Mouse (Mus musculus) CD8-positive naive resting alpha-beta T cell, adult 2 months (primary cell): ENCODE data around the gene Gpc3.

Source experiments
- DNase-seq, 2 experiments: peaks; one replicate each; pipeline ENCODE4 v3.0.0; 2022; ENCODE audit warnings: low read depth in 2 of 2, low spot score in 2 of 2

Gpc3 gene

DNA sequence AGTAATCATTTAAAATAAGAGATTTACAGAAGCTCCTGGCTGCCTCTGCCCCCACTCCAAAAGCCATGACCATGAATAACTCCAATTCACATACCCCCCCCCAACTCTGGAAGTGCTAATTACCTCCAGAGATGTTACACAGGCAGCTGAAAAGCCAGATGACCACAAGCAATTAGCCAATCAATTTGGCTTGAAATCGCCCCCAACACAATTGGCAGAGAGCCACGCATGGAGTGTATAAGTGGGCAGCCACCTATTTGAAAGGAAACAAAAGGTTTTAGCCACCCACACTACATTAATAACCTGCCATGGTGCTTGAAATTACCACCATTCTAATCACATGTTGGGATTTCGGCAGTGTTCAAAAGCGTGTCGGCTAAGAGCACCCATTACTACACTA, 55.2 kb downstream of the Gpc3 start:
- DNase-seq = no peak

DNA sequence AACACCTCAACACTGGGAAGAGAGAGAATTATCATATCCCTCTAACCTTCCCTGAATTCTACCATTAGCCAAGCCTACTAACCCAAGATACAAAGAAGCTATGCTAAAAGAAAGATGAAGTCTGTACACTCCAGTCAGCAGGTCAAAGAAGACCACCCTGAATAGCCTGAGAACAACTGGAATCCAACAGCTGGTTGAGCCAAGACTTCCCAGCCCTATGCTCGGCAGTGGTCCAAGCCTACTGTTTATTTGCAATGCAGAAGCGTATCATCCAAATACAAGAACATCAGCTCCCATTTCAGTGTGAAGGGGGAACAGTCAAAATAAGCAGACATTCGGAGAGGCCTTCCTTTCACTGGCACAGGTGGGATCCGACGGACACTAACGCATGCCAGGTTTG, 56.3 kb downstream of the Gpc3 start:
- no peak for DNase-seq

DNA sequence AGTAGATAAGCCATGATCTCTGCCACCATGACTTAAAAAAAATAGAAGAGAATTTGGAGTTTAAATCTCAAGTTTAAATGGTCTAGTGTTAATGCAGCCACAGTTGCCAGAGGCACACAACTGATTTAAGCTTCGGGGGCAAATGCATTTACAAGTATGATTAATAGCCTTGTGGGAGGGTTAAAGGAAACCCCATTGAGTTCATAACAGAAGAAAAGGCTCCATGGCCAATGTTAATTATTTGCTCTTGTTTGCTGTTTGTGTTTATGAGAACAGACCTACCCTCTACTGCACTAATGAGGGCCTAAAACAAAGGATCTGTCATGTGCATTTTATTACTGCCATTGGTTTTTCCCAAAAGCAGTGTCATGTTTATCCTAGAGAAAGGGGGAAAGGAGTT, 62.5 kb downstream of the Gpc3 start:
- no peak for DNase-seq

DNA sequence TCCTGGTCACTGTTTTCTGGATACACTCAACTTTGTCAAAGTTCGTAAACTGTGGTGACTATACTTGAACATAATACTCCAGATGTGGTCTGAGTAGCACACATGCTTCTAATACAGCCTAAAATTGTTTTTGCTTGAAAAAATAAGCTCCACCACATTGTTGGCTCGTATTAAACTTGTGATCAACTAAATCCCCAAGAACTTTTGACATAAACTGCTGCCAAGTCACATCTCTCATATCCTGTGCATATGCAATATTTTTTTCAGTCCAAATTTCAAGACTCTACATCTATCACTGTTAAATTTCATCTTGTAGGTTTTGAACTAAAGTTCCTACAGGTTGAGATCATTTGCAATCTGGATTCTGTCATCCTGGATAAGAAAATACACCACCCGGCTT, 69.1 kb downstream of the Gpc3 start:
- DNase-seq = no peak

DNA sequence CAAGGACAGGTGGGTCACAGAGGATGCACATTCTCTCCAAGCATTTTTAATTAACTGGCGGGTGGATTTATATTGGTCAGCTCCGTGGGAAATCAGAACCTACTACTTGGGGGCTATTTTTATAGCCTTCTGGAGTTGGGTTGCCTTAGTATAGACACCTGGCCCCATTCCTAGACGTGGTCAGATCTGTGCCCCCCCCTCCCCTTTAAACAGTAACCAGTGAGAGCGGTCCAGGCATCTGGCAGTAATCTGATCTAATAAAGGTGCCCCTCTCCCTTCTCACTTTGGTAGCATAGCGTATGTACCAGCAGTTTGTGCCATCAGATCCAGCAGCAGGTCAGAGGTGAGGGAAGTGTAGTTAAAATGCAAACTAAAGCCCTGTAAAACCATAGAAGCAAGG, 76.5 kb downstream of the Gpc3 start:
- no peak for DNase-seq

DNA sequence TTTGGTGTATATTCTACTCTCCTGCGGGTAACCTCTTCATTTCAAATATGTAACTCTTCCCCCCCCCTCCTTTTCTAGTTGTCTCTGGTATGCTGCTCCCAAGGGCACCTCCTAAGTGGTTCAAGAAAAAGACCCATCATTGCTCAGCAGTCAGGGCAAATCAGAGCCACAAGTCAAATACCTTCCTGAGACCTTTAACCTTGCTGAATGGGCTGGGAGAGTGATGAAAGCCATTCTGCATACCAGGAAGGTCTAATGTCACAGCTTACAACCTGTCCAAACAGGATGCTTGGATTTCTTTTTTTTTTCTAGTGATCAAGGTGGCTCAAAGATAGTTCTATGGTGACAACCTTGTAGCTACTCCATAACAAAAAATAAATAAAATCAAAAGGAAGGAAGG, 80.0 kb downstream of the Gpc3 start:
- DNase-seq = no peak

DNA sequence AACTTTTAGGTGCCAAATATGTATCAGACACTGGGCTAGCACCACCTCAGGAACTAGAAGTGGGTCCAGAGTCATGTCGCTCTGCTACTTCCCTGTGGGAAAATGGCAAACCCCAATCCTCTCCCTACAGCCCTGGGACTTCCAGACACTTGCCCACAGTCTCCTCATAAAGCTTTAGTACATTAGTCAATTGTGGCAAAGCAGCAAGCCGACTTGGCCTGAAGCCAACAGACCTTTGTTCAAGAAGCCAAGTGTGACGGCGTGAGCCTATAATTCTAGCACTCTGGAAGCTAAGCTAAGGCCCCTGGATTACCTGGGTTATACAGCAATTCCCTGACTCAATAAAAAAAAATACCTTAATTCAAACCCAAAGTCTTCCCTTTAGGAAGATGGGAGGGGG, 80.7 kb downstream of the Gpc3 start:
- DNase-seq = no peak

DNA sequence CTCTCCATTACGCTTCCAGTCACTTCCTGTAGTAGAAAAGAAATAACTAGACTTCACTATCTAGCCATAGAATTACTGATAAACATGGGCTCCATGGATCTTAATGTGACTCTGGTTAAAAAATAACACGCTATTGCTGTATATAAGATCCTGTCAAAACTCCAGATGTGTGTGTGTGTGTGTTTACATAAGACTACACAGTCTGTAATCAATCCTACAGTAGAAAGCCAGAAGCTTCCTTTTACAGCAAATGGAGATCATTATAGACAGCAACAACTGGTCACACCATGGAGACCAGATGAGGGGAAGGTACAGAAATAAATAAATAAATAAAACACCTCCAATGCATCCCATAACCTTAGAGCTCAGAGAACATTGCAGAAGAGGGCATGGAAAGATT, 81.6 kb downstream of the Gpc3 start:
- no peak for DNase-seq

DNA sequence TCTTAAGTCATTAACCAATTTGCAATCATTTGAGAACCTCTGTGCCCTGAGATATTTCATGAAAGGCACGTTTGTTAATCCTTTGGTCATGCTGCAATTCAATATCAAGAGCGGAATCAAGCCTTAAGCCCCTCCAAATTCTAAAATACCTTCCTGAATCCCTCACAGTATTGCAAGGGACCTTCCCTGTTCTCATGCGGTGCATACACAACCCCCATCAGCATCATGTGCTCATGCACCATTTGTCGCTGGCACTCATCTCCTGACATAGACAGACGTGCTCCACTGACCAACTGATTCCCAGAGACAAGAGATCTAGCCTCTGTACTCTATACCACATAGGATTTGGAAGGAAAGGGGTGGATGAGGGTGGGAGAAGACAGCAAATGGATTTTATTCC, 87.7 kb downstream of the Gpc3 start:
- no peak for DNase-seq

DNA sequence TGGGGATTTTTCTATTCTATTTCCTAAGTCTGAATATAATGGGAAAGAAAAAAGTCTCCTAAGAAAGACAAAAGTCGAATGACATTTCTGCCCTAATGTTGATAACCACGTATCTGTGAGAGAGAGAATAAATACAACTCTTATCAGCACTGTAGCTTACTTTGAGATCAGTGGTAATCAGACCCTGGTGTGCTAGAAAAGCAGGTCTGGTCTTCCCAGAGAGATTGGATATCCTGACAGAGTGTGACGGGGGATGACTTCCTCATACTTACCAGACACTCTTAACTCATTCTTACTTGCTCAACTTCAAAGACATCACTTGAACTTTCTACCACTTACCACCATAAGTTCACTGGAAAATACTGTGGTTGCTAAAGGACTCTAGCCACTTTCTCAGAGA, 88.6 kb downstream of the Gpc3 start:
- no peak for DNase-seq

DNA sequence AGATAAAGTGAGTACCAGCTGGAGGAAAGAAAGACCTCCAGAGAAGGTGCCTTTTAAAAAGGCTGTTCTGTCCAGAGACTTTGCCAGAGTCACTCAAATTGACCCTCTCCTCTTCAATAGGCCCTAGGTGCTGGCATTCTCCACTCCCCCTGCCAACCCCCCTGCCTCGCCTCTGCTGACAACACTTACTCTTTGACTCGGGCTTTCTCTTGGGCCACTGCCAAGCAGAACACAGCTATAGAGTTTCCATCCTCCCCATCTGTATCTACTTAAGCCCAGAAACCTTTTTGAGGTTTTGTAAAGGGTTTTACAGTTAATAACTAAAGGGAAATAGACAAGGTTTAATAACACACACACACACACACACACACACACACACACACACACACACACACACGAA, 99.2 kb downstream of the Gpc3 start:
- DNase-seq = no peak

DNA sequence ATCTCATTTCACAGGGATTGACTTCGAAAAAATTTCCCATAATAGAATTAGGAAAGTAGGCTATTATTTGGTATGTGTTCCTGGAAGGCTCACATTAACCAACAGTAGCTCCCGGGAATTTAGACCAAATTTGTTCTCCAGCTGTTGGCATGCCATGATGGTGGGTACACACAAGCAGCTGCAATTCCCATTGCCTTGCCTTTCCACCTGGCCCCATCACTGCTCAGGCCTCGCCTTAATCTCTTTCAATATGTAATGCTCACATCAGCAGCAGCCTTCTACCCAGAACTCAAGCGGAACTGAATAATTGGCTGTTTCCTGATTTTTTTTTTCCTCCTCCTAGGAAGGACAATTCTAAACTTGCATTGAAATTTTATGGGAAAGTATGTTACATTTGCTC, 102.6 kb downstream of the Gpc3 start:
- DNase-seq = no peak

DNA sequence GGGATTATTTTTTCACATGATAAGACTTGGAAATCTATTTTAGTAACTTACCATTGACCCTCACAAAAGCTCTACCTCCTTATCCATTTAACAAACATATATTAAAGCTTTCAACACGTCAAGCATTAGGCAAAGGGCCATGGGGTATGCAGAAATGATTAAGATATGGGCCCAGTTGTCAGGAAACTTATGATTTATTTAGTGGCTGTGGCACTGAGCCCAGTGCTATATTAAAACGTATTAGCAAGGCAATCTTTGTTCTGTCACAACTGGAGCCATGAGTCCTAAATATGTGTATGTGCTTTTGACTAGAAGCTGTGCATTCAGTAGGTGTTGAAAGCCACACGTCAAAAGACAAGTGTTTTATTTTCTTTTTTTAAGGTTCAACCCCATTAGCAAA, 109.9 kb downstream of the Gpc3 start:
- no peak for DNase-seq

DNA sequence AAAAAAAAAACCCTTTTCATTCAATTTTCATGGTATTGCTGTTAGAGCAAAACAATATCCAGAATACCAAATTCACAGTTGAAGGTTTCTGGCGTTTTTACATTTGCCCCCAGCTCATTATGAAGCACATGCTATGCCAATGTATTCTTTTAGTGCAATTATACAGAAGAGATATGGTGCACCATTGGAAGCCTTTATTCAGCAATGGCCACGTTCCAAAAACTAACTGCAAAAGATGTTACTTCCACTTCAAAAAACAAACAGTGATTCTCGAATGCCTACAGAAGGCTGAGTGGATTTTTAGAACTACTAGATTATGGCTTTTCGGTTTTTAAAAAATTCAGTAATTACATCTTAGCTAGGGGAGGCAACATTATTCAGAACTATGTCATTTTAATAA, 124.3 kb downstream of the Gpc3 start:
- DNase-seq = no peak

DNA sequence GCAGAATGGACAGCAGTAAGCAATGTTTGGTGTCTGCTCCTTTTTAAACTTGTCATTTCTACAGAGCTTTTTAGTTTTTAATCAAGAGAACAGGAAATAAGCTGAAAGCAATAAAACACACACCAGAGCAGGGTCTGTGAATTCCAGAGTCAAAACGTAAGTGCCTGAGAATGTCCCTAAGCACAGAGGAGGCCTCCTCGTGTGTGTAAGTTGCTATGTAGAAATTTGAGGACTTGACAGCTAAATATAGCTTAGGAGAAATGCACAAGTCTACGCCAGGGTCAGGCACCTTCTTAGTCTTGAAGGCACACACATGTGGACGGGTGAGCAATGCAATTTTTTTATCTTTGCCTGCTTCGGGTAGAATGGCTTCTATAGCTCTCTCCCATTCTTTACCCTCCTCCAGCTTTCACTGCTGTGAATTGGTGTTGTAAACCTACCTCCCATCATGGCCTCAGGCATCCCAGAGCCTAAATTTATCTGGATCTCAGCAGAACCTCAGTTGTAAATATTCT, 158.6 kb downstream of the Gpc3 start:
- DNase-seq = no peak

DNA sequence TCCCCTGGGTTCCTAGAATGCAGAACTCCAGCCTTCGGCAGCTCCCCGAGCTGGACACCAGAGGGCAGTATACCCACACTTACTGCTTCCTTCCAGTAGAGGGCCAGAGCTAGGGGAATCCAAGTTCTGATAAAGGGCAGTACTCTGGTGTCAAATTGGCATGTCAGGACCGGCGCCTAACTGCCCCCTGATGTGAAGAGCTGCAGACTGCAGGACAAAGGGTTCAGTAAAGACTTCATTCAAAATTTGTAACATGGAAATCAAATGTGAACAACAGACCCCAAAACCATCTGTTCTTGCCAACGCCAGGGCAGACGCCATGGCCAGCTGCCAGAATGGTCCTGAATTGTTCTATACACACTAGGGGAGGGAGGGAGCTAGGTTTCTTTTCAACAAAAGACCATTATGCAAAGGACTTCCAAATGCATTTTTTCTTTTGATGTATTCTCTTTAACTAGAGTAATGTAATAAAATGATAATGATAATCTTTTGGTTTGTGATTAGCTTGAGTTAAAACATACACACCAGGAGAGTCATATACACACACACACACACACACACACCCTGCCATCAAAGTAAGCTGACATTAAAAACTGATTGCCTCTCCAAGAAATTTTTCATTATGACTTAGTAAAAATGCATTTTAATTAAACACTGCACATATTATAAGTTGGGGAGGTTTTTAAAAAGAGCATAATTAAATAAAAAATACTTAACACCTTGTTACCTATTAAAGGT, 160.1 kb downstream of the Gpc3 start:
- peak; percentile 10 to 48 for DNase-seq

DNA sequence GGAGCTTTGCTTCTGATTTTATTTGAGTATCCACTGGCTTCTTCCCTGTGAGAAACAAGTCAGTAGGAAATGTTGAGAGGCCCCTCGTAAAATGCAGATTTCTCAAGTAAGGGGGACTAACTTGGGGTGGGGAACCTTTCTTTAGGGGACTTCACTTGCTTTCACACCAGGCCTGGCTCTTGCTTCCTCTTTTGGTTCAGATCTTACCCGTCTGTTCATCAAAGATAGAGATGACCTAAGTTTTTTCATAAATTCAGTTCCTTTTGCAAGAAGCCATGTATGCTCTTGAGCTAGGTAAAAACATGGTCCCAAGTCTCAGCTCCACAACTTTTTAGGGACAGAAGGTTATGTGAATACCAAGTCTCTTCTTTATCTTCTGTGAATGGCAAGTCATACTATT, 164.6 kb downstream of the Gpc3 start:
- DNase-seq = no peak

DNA sequence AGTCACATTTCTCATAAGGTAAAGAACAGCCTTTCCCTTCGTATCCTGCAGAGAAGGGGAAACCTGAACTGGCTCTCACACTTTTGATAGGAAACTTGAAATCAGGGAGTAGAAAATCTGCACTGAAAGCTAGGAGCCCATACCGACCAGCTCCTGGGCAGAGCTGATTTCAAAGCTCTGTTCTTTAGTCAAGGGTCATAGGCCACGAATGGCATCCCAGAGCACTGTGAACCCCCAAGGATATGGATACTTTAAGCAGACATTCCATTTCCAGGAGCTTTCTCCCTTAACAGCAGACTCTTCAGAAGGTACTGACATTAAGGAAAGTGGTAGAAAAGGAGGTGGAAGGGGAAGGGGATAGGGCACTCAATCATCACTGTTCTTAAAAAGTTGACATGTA, 165.3 kb downstream of the Gpc3 start:
- no peak for DNase-seq

DNA sequence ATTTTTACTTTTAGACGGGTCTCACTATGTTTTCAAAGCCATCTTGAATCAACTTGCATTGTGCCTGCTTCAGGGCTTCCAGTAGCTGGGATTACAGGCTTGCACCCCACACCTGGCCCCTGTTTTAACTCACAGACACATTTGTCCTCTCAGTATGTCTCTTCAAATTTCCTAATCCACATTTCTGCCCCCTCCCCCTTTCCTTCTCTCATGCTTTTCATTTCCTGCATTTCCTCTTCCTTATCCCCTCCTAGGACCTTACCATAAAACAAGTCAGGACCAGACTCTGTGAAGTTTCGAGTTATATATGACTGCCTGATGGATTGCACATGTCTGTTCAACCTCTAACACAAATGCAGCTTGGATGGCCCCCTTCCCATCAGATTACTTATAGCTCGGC, 167.2 kb downstream of the Gpc3 start:
- no peak for DNase-seq

DNA sequence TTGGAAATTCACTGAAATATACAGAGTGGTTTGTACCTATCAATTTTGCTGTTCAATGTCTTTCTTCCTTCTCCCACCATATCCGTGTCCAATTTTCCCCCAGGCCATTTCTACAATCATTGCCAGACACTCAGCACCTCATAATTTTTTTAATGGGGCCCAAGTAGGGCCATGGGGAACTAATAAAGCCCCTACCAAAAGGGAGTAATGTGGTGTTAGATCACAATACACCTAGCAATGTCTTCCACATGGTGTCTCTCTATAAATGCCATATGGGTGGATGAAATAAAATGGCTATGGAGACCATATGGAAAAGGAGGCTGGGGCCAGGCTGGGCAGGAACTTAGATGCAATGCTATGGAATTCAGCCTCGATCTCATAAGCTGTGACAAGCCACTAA, 168.8 kb downstream of the Gpc3 start:
- no peak for DNase-seq

DNA sequence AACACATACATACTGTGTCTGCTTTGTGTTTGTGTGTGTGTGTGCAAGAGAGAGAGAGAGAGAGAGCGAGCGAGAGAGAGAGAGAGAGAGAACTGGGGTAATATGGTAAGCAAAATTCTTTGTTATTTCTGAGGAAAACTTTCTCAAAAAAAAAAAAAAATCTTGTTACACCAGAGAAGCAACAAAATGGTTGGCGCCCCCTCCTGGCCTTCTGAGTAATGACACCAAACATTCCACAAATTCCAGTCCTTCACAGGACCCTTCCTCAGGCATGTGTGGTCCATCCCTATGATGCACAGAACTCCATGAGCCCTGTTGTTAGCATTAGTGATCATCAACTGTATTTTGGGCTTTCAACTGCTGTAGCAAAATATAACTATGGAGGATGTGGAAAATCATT, 172.0 kb downstream of the Gpc3 start:
- no peak for DNase-seq

DNA sequence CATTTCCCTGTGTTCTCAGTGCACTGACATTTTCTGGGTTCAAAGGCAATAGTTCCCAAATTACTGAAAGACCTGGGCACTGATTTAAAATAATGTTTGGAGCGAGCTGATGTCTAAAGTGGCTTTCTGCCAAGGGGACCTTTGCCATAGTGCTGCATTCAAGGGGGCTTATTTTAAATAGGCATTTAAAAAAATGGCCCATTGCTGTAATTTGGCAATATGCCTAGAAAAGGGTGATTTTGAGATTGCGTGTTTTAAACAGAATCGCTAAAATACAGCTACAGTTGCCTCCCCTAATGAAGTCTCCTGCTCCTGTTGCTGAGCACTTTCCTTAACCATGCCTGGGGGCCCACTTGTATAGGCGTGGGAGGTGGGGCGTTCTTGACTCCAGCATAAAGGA, 174.3 kb downstream of the Gpc3 start:
- no peak for DNase-seq

DNA sequence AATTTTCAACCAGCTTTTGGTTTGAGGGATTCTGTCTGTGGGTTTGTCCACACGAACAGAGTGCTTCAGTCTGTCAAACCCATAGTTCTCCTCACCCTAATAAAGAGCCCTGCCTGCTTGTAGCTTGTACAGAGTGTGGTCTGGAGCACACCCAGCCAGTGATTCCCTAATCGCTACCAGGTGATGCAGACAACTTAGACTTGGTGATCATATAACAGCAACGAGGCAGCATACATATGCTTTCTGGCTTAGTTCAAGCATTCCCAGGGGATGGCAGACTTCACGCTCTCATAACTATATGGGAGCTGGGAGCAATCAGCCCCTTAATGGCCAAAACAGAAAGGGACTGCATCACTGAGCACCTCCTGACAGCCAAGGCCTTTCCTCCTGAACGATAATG, 188.1 kb downstream of the Gpc3 start:
- no peak for DNase-seq

DNA sequence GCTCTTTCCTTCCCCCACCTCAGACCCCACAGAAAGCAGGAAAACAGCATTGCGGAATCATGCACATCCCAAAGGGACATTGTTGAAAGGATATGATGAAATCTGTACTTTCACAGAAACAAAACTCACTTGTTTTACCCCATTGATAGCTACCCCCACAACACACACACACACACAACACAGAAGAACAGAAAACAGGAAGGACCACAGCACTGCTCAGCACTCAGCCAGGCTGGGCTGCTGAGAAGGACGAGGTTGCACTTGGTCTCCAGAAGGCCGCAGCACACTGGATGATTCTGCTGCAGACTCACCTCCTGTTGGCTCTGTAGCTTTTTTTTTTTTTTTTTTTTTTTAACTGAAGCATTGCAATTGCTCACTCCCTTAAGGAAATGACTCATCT, 193.9 kb downstream of the Gpc3 start:
- no peak for DNase-seq
